Mouse (Mus musculus) forebrain, postnatal 0 days (tissue): ENCODE data around the gene Nop53. TPM values are rescaled to one million over a fixed set of nuclear protein-coding genes. Genes with fewer than 3 reads are reported as not detected.

Source experiments
- ATAC-seq: fragments of 200-750 bp; cut with Nextera tagmentation; 2 replicates; pipeline ENCODE4 v1.8.0; 2017; ENCODE audit warnings: mild to moderate bottlenecking, moderate library complexity
- DNase-seq: peaks from one replicate; pipeline ENCODE4 v3.0.0-alpha.2; 2015
- H3K27ac ChIP-seq: fragments of 300-500 bp; sonication (generic); 2 replicates; pipeline ENCODE4 v1.5.1; 2014; ENCODE audit warnings: low read depth, mild to moderate bottlenecking, antibody characterized with exemption, low read length, moderate library complexity, mixed read lengths
- H3K27me3 ChIP-seq: fragments of 300-500 bp; sonication (generic); 2 replicates; pipeline ENCODE4 v1.6.1; 2014; ENCODE audit warnings: mild to moderate bottlenecking, low read length, mixed read lengths; ENCODE audit not compliant: insufficient read depth
- H3K36me3 ChIP-seq: fragments of 300-500 bp; sonication (generic); 2 replicates; pipeline ENCODE4 v1.6.1; 2014; ENCODE audit warnings: mild to moderate bottlenecking, moderate library complexity; ENCODE audit not compliant: insufficient read depth
- H3K4me1 ChIP-seq: fragments of 300-500 bp; sonication (generic); 2 replicates; pipeline ENCODE4 v1.6.1; 2014; ENCODE audit warnings: antibody characterized with exemption; ENCODE audit not compliant: insufficient read depth
- H3K4me2 ChIP-seq: fragments of 300-500 bp; sonication (generic); 2 replicates; pipeline ENCODE4 v1.6.1; 2014; ENCODE audit warnings: low read depth, mild to moderate bottlenecking, moderate library complexity
- H3K4me3 ChIP-seq: fragments of 300-500 bp; sonication (generic); 2 replicates; pipeline ENCODE4 v1.5.1; 2014; ENCODE audit warnings: low read depth, low read length, mixed read lengths
- H3K9ac ChIP-seq: fragments of 300-500 bp; sonication (generic); 2 replicates; pipeline ENCODE4 v1.6.1; 2014; ENCODE audit warnings: mild to moderate bottlenecking
- H3K9me3 ChIP-seq: fragments of 300-500 bp; sonication (generic); 2 replicates; pipeline ENCODE4 v1.6.1; 2016; ENCODE audit warnings: low read length
- CTCF ChIP-seq: sonication (generic); IDR thresholded peaks from 2 replicates; pipeline ENCODE4 v1.5.1; 2016; ENCODE audit warnings: antibody characterized with exemption, control low read depth, low read depth
- WGBS: fragments of 180-500 bp; shearing (Covaris S2); extraction: QIAGEN DNeasy Blood & Tissue Kit; methylation state at CpG from one replicate; pipeline ENCODE4 v1.1.7; 2014; 5-methylcytosine and 5-hydroxymethylcytosine counted together
- polyA plus RNA-seq: library from polyadenylated mRNA; unstranded; fragments of >200 nt; fragmentation: Nextera tagmentation; extraction: Ambion mirVana; gene quantifications from 2 replicates; pipeline ENCODE4 v1.2.1, GENCODE M21; 2015
- total RNA-seq: library from RNA; depleted of rRNA; stranded (reverse); fragments of >200 nt; gene quantifications from 2 replicates; pipeline ENCODE4 v1.2.3, GENCODE M21; 2014; rRNA removed

Nop53 gene
- total and polyA plus RNA-seq, 2 experiments from 2014 or later, result 117 to 143 TPM

GRCm38 (mm10) chr7:15901366-15902048 is 44.4 kb downstream of the Nop53 start:
- Histone ChIP-seq H3K9me3 (no peaks in the 10 kb centered on the region), H3K27me3 (no peaks in the 10 kb centered on the region), H3K9ac (no peak overlapping the region), H3K4me3 (no peak overlapping the region), H3K4me1 (no peaks in the 10 kb centered on the region), H3K4me2 (no peak overlapping the region), H3K27ac (no peak overlapping the region), H3K36me3 (no peaks in the 10 kb centered on the region)
- no peak for TF ChIP-seq CTCF
- 83% methylated on average over 9 of the region's 9 CpGs for WGBS
- ATAC-seq, result no peak
- DNase-seq, result no peak

GRCm38 (mm10) chr7:15894251-15894650 is 51.6 kb downstream of the Nop53 start:
- Histone ChIP-seq H3K9me3 (no peaks in the 10 kb centered on the region), H3K27me3 (no peaks in the 10 kb centered on the region), H3K4me3 (no peak overlapping the region), H3K4me2 (no peak overlapping the region), H3K27ac (no peak overlapping the region), H3K36me3 (no peaks in the 10 kb centered on the region), H3K4me1 (no peaks in the 10 kb centered on the region), H3K9ac (no peak overlapping the region)
- WGBS, result 67% methylated on average over 1 of the region's 1 CpGs
- ATAC-seq (no peak), DNase-seq (no peak)
- TF ChIP-seq CTCF, result no peak

Other genes starting within 250 kb of the Nop53 start
- gene Obox5, start 195.9 kb downstream of the Nop53 start, total RNA-seq, result not detected in 2 replicates
- not detected in 2 replicates for gene Obox5, start 195.9 kb downstream of the Nop53 start, polyA plus RNA-seq
- not detected in 2 replicates for gene Obox6, start 106.4 kb downstream of the Nop53 start, total RNA-seq
- not detected in 2 replicates for gene Obox6, start 106.4 kb downstream of the Nop53 start, polyA plus RNA-seq
- 1.2 and 1.9 TPM in 2 replicates for gene Crx, start 66.1 kb downstream of the Nop53 start, total RNA-seq
- 0.05 and 0.25 TPM in 2 replicates for gene Crx, start 66.1 kb downstream of the Nop53 start, polyA plus RNA-seq
- not detected in 2 replicates for gene Crxos, start 63.5 kb downstream of the Nop53 start, total RNA-seq
- gene Crxos, start 63.5 kb downstream of the Nop53 start, polyA plus RNA-seq, result not detected in 2 replicates
- 813 and 1,238 TPM in 2 replicates for gene Selenow, start 23.7 kb downstream of the Nop53 start, total RNA-seq
- gene Selenow, start 23.7 kb downstream of the Nop53 start, polyA plus RNA-seq, result 2,478 and 2,732 TPM in 2 replicates
- gene Ehd2, start 21.5 kb upstream of the Nop53 start, total RNA-seq, result 3.1 and 3.5 TPM in 2 replicates
- 4.4 and 5.0 TPM in 2 replicates for gene Ehd2, start 21.5 kb upstream of the Nop53 start, polyA plus RNA-seq
- 3.2 and 5.0 TPM in 2 replicates for gene Bicra, start 101.8 kb upstream of the Nop53 start, total RNA-seq
- 3.6 and 5.8 TPM in 2 replicates for gene Bicra, start 101.8 kb upstream of the Nop53 start, polyA plus RNA-seq
- 0.10 and 0.15 TPM in 2 replicates for gene Zfp541, start 115.7 kb upstream of the Nop53 start, total RNA-seq
- 0.04 and 0.17 TPM in 2 replicates for gene Zfp541, start 115.7 kb upstream of the Nop53 start, polyA plus RNA-seq
- 159 and 270 TPM in 2 replicates for gene Napa, start 152.4 kb upstream of the Nop53 start, total RNA-seq
- gene Napa, start 152.4 kb upstream of the Nop53 start, polyA plus RNA-seq, result 211 and 222 TPM in 2 replicates
- gene Kptn, start 173.8 kb upstream of the Nop53 start, total RNA-seq, result 47.4 and 53.7 TPM in 2 replicates
- 27.4 and 37.2 TPM in 2 replicates for gene Kptn, start 173.8 kb upstream of the Nop53 start, polyA plus RNA-seq
- 52.4 and 55.8 TPM in 2 replicates for gene Slc8a2, start 183.8 kb upstream of the Nop53 start, total RNA-seq
- gene Slc8a2, start 183.8 kb upstream of the Nop53 start, polyA plus RNA-seq, result 0.77 and 0.99 TPM in 2 replicates
- 98.6 and 100 TPM in 2 replicates for gene Meis3, start 229.0 kb upstream of the Nop53 start, total RNA-seq
- 86.4 and 90.9 TPM in 2 replicates for gene Meis3, start 229.0 kb upstream of the Nop53 start, polyA plus RNA-seq